Mouse (Mus musculus) cerebellum, postnatal 25 days (tissue): ENCODE measurements around the gene Cdh13.

Experiments used
- DNase-seq, 2 experiments: peaks; one replicate each; pipeline ENCODE4 v3.0.0; 2021; ENCODE audit warnings: mixed read lengths in 2 of 2

Gene Cdh13

DNA sequence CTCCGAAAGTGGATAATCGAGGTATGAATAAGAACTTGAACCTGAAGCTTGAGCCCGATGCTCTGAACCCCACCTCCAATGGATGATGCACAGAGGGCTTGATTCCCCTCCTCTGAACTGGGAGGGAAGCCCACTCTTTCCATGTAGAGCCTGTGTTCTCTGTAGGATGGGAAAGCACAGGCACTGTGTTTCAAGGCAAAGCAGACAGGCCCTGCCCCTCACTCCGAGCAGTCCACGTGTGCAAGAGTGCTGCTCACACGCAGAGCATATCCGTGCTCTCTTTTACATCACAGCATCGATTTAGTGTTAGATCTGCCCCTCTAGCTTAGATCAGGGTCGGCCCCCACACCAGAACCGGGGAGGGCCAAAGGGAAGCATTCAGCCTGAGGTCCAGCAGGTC, 547.5 kb downstream of the Cdh13 start:
- no peak for DNase-seq

DNA sequence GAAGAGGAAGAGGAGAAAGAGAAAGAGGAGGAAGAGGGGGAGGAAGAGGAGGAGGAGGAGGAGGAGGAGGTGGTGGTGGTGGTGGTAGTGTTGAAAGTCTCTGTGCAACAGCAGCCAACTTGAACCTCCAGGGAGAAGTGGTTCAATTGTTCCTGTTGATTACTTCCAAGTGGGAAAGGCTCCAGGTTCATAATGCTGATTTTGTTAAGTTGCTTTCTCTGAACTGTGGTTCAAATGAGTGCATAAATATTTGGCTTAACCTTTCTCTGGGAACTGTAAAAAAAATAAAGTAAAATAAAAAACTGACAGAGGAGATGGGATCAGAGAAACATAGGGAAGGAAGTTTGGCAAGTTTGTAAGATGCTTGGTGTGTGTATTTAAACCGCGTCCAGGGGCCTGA, 555.3 kb downstream of the Cdh13 start:
- DNase-seq = no peak

DNA sequence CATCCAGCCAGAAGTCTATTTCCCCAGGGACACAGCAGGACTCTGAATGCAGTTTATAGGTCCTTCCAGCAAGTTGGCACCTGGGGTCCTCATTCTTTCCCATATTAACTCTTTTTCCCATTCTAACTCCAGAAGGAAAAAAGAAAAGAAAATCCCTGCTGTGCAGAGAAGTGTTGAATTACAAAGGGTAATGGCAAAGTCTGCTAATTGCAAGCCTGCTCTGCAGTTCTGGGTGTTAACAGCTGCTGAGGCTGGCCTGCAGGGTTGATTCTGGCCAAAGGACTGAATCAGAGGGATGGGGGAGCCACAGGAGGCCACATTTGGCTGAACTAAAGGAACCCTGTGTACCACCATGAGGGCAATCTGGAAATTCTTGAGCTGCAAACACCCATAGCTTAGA, 562.2 kb downstream of the Cdh13 start:
- DNase-seq = no peak

DNA sequence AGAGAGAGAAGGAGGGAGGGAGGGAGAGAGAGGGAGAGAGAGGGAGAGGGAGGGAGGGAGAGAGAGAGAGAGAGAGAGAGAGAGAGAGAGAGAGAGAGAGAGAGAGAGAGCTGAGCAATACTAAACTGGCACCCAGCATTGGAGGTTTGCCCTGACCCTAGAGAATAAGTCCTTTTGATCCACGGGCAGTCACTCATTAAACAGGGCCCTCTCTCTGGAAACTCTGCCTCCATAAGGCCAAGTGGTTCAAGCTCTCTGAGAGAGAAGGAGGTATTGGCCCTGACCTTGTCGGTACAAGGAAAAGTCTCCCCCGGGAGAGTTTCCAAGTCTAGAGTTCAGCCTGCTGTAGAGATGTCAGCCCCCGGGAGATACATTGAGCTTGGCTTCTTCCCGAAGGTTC, 564.5 kb downstream of the Cdh13 start:
- no peak for DNase-seq

DNA sequence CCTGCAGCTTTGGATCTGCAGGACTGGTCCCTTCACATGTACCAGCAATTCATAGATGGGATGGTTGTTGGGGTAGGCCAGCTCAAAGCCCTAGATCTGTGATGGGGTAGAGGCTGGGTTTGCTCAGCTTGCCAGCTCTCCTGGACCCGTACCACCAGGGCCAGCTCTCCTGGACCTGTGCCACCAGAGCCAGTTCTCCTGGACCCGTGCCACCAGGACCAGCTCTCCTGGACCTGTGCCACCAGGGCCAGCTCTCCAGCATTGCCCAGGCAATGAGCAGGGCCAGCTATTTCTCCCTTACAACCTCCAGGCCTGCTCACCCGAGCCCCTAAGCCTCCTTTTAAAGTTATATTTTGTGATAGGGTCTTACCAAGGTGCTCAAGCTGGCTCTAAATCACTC, 566.0 kb downstream of the Cdh13 start:
- peak; percentile 57 to 72 for DNase-seq

DNA sequence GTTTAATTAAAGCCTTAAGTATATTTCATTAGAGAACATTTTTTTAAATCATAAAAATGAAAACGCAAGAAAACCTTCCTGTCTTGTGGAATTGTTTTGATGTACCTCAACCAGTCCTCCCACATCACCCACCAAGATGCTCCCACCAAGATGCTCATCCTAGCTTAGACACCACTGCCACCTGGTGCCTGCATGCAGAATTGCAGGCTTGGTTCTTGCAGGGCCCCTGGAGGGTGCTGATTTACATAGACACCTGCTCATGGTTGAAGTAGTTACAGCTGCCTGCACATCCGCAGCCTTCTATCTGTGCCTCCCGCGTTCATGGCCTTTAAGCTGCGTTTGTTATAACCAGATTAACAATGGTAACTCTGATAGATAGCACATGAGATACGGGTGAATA, 566.8 kb downstream of the Cdh13 start:
- DNase-seq = peak; percentile 65 to 76

DNA sequence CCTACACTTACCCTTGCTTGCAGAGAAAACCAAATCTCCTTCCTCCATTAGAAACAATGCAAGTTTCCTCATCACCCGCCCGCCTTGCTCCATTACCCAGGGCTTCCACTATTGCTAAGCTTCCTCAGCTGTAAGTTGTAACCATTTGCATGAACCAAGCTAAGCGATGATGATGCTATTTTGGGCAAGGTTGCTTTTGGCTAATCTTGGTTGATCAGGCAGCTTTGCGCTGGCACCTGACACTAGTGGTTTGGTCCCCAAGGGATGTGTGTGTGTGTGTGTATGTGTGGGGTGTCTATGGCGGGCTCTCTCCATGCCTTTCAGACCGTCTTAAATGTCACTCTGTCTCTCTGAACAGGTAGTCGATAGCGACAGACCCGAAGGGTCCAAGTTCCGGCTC, 567.8 kb downstream of the Cdh13 start:
- no peak for DNase-seq

DNA sequence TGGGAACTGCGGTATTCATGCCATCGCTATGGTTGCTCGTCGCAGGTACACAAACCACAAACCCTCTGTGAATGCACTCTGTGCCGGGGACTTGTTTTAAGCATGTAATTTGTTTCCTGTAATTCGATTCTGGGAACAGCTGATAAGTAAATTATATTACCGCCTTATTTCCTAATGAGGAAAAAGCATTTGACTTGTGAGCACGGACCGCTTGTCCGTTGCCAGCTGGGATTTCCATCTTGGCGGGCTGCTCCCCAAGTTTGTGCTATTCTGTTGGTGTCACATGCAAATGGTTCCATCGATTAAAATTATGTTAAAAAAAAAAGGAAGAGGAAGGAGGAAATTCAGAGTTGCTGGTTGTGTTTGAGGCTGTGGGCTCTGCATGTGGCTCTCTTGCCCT, 569.3 kb downstream of the Cdh13 start:
- no peak for DNase-seq

DNA sequence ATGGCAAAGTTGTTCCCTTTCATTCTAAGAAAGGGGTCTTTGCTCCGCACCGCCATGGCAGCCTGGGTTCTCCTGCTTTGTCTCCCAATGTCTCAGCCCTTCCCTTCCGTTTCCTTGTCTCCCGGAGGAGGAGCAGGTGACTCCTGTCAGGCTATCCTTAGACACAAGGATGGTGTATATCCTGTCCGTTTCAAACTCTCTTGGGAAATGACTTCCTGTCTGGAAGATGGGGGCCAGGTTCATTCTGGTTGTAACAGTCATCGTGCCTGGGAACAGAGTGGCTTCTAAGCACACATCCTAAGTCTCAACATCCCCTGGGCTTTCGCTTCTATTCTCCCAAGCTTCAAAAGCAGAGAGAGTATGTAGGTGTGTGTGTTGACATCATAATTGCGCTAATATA, 571.1 kb downstream of the Cdh13 start:
- no peak for DNase-seq

DNA sequence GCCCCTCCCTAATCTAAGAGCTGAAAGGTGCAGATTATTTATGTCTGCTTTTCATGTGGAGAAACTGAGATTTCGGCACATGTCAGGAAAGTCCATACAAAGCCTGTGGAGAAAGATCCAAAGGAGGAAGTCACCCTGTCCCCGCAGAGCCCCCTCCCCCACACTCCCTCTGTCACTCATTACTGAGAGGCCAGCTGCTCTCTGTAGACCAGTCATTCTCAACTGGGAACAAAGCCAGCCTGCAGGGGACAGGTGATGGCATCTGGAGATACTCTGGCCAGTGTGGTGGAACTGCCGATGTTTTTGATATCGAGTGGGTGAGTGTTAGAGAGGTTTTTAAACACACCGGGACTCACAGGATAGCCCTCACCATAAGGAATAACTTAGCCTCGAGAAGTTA, 582.8 kb downstream of the Cdh13 start:
- DNase-seq = no peak

DNA sequence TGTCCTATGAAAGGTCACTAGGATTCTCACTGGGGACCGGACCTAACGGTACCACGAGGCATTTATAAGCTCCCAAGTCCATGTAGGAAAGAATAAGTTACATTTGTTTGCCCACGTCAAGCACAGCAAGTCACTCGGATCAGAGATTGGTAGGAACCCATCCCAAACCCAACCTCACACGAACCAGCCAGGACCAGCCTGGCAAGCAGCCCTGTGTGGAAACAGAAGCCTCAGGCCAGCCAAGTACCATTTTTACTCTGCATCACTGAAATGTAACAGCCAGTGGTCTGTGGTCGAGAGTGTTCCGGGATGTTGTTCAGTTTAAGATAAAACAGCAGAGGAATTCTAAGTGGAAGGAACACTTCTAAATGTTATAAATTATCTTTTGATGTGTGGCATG, 587.2 kb downstream of the Cdh13 start:
- DNase-seq = peak; percentile 46 to 70

DNA sequence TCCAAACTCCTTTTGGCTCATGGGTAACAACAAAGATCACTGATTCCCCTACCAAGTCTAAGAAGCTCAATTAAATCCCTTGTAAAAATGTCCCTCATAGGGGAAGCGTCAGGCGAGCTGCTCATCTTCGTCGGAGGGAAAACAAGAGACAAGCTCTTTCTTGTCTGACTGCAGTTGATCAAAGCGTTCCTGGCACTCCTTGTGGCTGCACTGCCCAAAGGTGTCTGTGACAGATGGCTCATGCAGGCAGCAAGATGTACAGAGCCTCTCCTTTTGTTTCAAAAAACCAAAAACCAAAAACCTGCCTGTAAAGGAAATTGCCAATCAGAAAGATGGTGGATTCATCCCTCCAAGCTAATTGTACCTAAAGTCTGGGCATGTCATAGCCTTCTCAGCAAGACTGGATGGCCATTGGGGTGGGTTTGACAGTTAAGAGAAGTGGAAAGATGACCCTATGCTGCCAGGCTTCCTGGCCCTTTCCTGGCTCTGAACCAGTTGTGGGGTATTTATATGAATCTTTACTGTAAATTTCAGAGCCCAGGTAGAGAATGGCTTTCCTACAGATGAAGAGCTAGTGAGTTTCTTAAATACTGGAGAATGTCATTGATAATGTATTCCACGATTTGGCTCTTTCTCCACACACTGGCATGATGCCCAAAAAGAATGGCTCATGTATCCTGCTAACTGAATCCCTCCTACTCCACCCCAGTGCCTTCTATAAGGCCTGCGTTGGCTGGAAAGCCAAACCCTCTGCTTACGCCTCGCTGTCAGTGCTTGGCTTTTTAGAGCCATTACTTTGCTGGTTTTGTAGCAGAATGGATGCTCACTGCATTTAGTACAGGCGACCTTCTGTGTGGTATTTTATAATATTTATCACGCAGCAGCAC, 596.6 kb downstream of the Cdh13 start:
- peak; percentile 80 to 82 for DNase-seq

DNA sequence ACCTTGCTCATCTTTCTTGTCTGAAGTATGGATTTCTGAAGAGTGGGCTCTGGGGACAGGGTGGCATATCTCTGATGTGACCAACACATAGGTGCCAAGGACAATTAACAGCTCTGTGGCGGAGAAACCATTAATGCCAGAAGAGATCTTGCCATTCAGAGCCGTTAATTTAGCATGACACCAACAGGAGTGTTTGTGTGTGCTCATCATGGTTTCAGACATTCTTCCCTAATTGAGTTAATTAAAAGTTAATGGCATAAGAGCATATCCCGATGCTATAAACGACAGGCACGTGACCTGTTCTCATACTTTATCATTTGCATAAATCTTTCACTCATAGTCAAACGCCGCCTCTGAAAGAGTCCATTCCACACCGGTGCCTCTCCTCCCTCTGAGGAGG, 600.8 kb downstream of the Cdh13 start:
- no peak for DNase-seq

DNA sequence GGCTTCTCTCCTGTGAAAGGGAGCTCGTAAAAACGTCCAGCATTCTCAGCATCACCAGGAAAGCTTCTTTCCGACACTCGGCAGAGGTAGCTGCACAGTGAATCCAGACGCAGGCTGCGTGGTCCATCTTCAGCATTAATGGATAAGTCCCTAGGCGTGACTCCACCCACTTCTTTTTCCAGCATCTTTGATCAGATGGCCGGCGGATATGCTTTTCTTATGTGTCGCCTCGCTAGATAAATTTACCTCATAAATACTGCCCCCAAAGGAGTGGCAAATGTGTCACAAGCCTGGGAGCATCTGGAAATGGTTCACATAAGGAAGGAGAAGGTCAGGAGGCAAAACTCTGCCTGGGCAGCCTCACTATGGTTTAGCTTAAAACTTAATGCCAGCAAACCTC, 601.5 kb downstream of the Cdh13 start:
- no peak for DNase-seq

DNA sequence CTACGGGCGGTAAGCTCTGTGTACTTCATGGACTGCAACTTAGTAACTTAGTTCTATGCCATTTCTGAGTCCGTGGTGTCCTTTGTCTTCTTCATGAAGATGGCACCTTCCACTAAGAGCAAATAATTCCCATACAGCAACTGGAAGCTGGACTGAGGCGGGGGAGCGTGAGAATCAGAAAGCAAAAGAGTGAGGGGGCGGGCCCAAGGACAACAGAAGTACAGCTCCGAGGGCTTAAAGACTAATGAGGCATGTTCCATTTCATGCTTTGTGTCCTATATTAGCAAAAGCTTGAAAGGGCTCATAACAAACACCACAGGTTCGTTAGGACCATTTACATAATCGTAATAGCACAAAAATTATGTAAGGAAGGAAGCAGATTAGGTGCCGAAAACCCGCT, 618.9 kb downstream of the Cdh13 start:
- DNase-seq = no peak

DNA sequence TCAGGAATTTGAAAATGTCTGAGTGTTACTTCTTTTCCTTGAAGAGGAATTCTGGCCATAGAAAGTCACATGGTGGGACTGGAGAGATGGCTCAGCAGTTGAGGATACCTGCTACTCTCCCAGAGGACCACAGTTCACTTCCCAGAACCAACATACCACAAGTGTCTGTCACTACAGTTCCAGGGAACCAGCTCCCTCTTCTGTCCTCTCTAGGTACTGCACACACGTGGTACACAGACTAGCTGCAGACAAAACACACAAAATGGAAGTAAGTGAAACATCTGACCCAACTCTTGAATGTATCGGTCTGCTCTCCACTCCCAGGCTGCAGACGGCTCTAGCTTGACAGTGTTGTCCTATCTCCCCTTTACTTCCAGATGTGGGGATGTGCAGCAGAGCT, 633.0 kb downstream of the Cdh13 start:
- DNase-seq = peak in 1 of 2 experiments; percentile 18

DNA sequence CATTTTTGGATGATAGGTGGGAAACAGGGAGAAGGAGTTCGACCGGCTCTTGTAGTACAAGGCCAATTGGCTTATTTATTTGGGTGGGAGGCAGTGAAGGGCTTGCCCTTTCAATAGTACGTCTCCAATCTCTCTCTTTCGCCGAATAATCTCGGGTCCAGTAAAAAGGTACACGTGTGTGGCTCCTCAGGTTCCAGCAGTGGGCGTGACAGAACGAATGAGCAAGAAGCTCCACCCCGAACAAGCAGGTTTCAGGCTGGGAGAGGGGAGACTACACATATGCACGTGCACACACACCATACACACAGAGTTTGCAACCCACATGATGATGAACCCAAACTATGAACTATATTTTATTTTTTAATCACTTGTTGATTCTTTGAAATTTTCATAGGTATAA, 653.9 kb downstream of the Cdh13 start:
- no peak for DNase-seq

DNA sequence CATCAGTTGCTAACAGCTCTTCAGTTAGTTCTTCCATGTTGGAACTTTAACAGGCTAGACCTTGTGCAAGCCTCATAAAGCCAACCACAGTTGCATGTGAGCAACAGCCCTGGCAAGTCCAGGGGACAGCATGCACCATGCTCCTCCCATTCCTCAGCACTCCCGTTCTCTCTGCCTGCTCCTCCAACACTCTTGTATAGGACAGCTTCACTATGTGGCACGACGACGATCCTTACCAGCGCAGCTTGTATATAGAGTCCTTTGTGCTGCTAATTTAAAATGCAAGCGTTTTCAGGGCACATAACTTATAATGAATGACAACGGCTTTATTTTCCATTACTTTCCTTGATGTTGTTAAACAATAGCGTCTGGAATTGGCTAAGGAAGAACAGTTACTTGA, 654.5 kb downstream of the Cdh13 start:
- DNase-seq = no peak

DNA sequence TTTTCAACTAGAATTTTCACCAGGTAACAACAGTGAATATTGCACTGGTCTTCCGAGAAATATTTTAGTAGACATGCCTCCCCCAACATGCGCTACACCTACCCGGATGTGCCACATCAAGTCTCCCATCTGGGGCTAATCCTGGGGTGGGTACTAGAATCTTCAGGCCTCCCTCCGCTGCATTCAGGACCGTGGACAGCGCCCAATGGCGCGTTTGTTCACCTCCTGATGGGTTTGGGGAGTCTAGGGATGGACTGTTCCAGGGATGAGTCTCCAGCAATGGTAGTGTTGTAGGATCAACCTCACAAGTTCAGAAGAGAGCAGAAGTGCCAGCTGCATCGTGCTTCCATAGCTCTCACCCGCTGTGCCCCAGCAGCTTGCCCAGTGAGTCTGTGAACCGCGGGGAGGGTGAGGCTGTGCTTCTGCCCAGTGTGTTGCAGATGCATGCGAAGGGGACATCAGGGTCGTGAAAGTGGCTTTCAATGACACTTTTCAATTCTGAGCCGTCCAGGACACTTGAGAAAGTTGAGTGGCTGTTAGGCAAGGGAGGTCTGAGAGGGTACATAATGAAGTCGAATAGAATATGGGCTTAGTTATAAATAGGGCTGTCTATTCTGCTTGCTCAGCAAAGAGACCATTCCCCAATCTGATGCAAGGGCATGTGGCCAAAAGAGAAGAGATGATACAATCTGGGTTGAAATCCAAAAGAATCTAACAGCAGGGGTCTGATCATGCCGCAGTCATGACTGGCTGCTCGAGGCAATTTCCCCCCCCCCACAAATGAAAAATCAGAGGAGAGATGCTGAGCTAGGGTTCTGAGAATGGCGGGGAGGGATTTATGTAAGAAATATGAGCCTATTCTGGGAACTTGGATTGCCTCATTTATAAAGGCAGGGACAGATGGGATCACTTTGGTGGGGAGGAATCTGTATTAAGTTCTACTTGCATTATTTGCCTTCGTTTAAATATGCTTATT, 668.5 kb downstream of the Cdh13 start:
- DNase-seq = no peak

DNA sequence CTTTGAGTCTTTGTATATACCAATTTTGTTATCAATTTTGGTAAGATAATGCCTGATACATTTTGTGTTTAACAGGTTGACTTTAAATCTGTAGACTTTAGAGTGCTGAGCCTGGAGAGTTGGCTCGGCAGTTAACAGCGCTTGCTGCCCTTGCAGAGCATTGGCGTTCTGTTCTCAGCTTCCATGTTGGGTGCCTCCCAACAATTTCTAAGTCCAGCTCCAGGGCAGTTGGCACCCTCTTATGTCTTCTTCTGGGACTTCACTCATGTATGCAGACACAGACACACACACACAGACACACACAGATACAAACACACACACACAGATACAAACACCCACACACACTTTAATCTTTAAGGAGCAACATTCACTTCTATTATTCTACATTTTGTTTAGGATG, 672.6 kb downstream of the Cdh13 start:
- no peak for DNase-seq

DNA sequence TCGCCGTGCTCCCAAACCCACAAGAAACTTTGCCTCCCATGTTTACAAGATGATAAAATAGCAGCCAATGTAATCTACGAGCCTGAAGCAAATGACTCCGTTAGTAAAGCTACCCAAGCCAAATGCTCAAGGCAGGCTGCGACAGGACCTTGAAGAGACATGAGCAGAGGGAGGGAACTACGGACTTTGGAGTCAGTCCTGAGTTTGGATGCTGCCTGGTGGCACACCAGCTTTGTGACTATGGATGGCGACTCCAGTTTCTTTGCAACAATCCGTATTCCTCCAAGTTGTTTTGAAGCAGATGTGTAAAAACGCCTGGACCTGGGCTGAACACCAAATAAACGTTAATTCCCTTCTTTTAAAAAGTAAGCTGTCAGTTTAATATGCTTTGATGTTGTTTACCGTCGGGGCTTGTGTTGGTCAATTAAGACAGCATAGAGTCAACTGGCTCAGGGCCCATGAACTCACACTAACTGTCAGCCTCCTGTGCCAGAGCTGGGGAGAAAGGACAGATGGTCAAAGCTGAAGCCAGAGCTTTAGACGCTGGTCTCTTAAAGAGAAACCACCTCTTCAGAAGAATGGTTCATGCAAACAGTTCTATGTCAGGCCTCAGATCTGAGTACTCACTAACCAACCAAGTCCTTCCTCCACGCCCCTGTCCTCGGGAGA, 678.5 kb downstream of the Cdh13 start:
- DNase-seq = peak; percentile 85 to 91

DNA sequence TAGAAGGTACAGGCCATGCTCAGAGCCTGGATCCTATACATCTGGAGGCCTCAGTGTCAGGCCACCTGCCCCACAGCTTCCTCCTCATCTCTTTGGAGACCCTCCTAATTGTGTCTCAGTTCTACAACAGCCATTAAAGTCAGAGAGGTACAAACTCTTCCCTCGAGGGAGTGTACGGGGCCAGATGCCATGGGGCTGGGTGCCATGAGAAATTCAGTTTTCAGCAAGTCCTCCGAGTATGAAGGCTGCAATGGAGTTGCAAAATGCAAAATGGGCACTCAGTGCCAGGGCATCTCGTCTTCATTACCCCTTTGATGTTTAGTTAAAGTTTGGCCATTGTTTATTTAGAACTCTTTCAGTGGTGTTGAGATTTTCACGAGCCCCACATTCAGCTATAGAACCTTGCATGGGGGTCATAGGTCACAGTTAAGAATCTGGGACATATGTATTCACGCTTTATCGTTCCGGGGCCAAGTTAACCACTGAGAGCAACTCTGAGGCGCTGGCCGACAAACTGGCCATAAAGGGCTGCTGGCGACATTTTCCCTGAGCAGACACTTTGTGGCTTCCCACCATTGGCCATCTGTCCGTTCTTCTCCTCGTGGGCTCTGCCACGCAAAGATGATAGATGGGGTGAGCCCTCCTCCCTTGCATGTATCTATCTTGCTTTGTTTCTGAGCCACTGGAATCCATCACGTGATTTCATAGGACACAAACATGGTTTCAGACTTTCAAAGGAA, 681.7 kb downstream of the Cdh13 start:
- DNase-seq = peak; percentile 41 to 52

DNA sequence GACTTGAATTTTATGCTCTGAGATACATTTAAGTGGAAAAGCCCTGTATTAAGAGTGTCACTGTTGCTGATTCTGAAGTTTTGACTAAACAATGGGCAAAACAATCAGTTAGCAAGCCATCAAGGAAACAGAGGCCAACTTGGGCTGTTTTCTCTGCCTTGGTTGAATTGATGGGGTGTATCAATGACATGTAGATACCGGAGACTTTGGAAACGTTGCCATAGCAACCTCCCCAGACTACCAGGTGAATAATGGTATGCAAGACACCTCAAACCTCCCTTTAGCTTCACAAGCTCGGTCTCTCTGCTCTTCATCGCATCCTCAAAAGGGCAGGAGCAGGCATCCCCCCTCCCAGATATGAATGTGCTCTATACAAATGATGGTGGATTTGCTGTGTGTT, 685.4 kb downstream of the Cdh13 start:
- DNase-seq = no peak
